Mouse (Mus musculus) c-Kit-negative CD71-positive TER-119-positive erythroid progenitor cells, embryonic 14.5 days (primary cell): Measurements from ENCODE around the gene Thnsl2.

ENCODE experiments used
- DNase-seq: peaks from one replicate; pipeline ENCODE4 v3.0.0-alpha.2; 2013; ENCODE audit warnings: low read depth, low spot score

Gene Thnsl2

GRCm38 (mm10) chr6:71131038-71131437 is 13.2 kb downstream of the Thnsl2 start:
- DNase-seq = no peak

- DNase-seq = no peak
These were observed 14.0 kb downstream of the Thnsl2 start for GRCm38 (mm10) chr6:71130269-71130668.

GRCm38 (mm10) chr6:71129071-71129470 is 15.2 kb downstream of the Thnsl2 start:
- DNase-seq = no peak

- no peak for DNase-seq
These were observed 17.9 kb downstream of the Thnsl2 start for GRCm38 (mm10) chr6:71126290-71126689.

GRCm38 (mm10) chr6:71125043-71125893 is 19.0 kb downstream of the Thnsl2 start:
- peak; percentile 22 for DNase-seq

- DNase-seq = no peak
These were observed 24.5 kb downstream of the Thnsl2 start for GRCm38 (mm10) chr6:71119577-71120254.

GRCm38 (mm10) chr6:71111419-71112113 is 32.7 kb downstream of the Thnsl2 start:
- DNase-seq = no peak

GRCm38 (mm10) chr6:71106170-71106945 is 37.9 kb downstream of the Thnsl2 start:
- no peak for DNase-seq

- DNase-seq = no peak
These were observed 48.1 kb downstream of the Thnsl2 start for GRCm38 (mm10) chr6:71096126-71096525.

- DNase-seq = no peak
These were observed 49.5 kb downstream of the Thnsl2 start for GRCm38 (mm10) chr6:71094693-71095092.

- no peak for DNase-seq
These were observed 50.6 kb downstream of the Thnsl2 start for GRCm38 (mm10) chr6:71093686-71094085.

- no peak for DNase-seq
These were observed 53.8 kb downstream of the Thnsl2 start for GRCm38 (mm10) chr6:71090475-71090874.

- DNase-seq = no peak
These were observed 54.5 kb downstream of the Thnsl2 start for GRCm38 (mm10) chr6:71089735-71090134.

- no peak for DNase-seq
These were observed 55.2 kb downstream of the Thnsl2 start for GRCm38 (mm10) chr6:71088992-71089391.

- no peak for DNase-seq
These were observed 60.8 kb downstream of the Thnsl2 start for GRCm38 (mm10) chr6:71083441-71083840.

GRCm38 (mm10) chr6:71082084-71082483 is 62.2 kb downstream of the Thnsl2 start:
- no peak for DNase-seq

- DNase-seq = no peak
These were observed 63.0 kb downstream of the Thnsl2 start for GRCm38 (mm10) chr6:71081230-71081629.
